Mouse (Mus musculus): ENCODE results near the gene Zzef1.
A peak's percentile ranks its signal among the peaks of the same experiment; 100 is the strongest.

DNA sequence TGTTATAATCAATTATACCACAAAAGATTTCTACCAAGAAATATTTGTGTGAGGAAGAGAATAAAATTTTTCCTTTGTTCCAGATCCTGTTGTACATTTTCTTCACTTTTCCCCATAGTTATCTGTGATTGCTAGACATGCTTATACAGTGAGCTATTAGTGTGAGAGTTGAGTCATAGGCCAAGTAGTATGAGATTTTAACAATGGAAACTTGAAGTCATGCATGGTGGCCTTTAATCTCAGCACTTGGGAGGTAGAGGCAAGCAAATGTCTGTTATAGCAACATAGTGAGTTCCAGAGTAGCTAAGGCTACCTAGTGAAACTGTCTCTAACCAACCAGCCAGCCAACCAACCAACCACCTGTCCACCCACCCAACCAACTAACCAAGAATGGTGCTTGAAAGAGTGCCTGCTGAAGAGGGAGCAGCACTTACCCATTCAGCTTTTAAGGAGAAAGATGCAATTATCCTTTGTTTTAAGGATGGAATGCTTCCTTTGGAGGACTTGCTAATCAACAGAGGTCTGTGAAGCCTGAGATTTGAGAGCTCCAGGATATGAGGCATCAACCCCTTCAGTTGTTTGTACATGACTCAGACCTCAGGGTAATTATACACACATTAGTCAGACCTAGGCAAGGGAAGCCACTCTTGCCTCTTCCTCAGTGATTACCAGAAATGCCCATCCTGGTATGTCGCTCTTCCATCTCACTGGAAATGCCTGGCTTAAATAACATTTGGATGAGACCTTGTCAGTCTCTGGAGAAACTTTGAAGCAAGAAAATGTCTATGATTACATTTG, 52.0 kb downstream of the Zzef1 start:
- TF ChIP-seq CTCF (IDR thresholded peaks at IDR 0.05; ENCODE audit: control insufficient read depth, insufficient read depth, insufficient read length) (no peak), FOSL1 (IDR thresholded peaks at IDR 0.05; ENCODE audit: insufficient read depth, low read length, poor library complexity, severe bottlenecking) (peak; percentile 89), USF1 (IDR thresholded peaks at IDR 0.05; ENCODE audit: low read depth) (no peak), MYOG (IDR thresholded peaks at IDR 0.05; ENCODE audit: control insufficient read depth, extremely low read depth, insufficient read length) (no peak), MAX (IDR thresholded peaks at IDR 0.05) (peak; percentile 80)

All from C2C12 (cell line).